ENCODE assay signal across 14 mouse cellular contexts in genomic region chr13:54855333-54856238, GRCm38 (mm10).
DNase-seq lines count a peak whose midpoint lies in the region; ATAC-seq and TF ChIP-seq lines count a peak whose summit lies in the region.
"Had no signal": no experiment of that assay in that cellular context is flagged by ENCODE, and none has a peak within 500 bp of the region (broad histone marks: within the 10 kb centered on the region; RNA-seq: fewer than 3 reads in every experiment).

No protein-coding gene starts in this region.

- no peak overlapping the region for H3K9ac ChIP-seq in hindbrain, postnatal 0 days (replicated peaks; ENCODE audit: low read length)
- H3K9ac ChIP-seq: limb, embryonic 12.5 days; liver, postnatal 0 days; midbrain, embryonic 12.5 days had no signal

- DNase-seq in cerebellum, adult 11-12 months = no peak
- DNase-seq in hindbrain, postnatal 0 days (ENCODE audit: low spot score) = peak; percentile 80
- no peak for DNase-seq in hindbrain, embryonic 10.5 days (ENCODE audit: low spot score)
- DNase-seq in MN1 (ENCODE audit: low spot score) = peak; percentile 40
- peak; percentile 73 to 77 for DNase-seq in cerebellum, postnatal 14 days
- no peak for DNase-seq in thymus, postnatal 0 days (ENCODE audit: low spot score)
- no peak for DNase-seq in kidney, postnatal 10 days
- DNase-seq: adrenal gland, postnatal 36 days; gastrocnemius, postnatal 14 days; kidney, adult 8-10 months; liver, postnatal 0 days had no signal

- no peaks in the 10 kb centered on the region for H3K27me3 ChIP-seq in hindbrain, postnatal 0 days (ENCODE audit: insufficient read depth, low read length)
- peaks cover 31% of the 10 kb centered on the region for H3K27me3 ChIP-seq in hindbrain, embryonic 10.5 days (ENCODE audit: insufficient read depth, poor library complexity, severe bottlenecking)
- H3K27me3 ChIP-seq: limb, embryonic 12.5 days had no signal

- H3K36me3 ChIP-seq in hindbrain, postnatal 0 days (ENCODE audit: insufficient read depth, low read length) = no peaks in the 10 kb centered on the region
- H3K36me3 ChIP-seq in hindbrain, embryonic 10.5 days = no peaks in the 10 kb centered on the region
- H3K36me3 ChIP-seq: limb, embryonic 12.5 days; midbrain, embryonic 12.5 days had no signal

- TF ChIP-seq CTCF in hindbrain, postnatal 0 days (IDR thresholded peaks at IDR 0.05; ENCODE audit: low read depth) = no peak

- peak overlapping the region; percentile 60; the same call in 1 of the 2 replicates for H3K27ac ChIP-seq in hindbrain, postnatal 0 days
- no peak overlapping the region for H3K27ac ChIP-seq in hindbrain, embryonic 10.5 days
- H3K27ac ChIP-seq: limb, embryonic 12.5 days; midbrain, embryonic 12.5 days had no signal

- peak; percentile 59; the same call in 1 of the 2 replicates for ATAC-seq in cerebellum, adult (ENCODE audit: insufficient number of reproducible peaks, low FRiP score, low TSS enrichment)
- peak; percentile 81 for ATAC-seq in hindbrain, postnatal 0 days
- ATAC-seq: liver, postnatal 0 days had no signal

- H3K4me2 ChIP-seq in hindbrain, postnatal 0 days (ENCODE audit: low read depth, low read length) = 0 out of 2 replicates have a peak overlapping the region, but pooled peaks have one; percentile 3
- H3K4me2 ChIP-seq: limb, embryonic 12.5 days; midbrain, embryonic 12.5 days had no signal

- H3K9me3 ChIP-seq in hindbrain, postnatal 0 days (ENCODE audit: low read length) = no peaks in the 10 kb centered on the region
- H3K9me3 ChIP-seq in hindbrain, embryonic 10.5 days = no peaks in the 10 kb centered on the region
- H3K9me3 ChIP-seq: limb, embryonic 12.5 days; midbrain, embryonic 12.5 days had no signal

- whole genome bisulfite sequencing in hindbrain, postnatal 0 days = 19% methylated on average over 14 of the region's 14 CpGs
- 43% methylated on average over 14 of the region's 14 CpGs for WGBS in hindbrain, embryonic 10.5 days

- H3K4me3 ChIP-seq in hindbrain, postnatal 0 days (ENCODE audit: low read length) = no peak overlapping the region
- no peak overlapping the region for H3K4me3 ChIP-seq in hindbrain, embryonic 10.5 days
- H3K4me3 ChIP-seq: limb, embryonic 12.5 days; midbrain, embryonic 12.5 days had no signal

- H3K4me1 ChIP-seq in hindbrain, postnatal 0 days (ENCODE audit: insufficient read depth, low read length) = peaks cover 21% of the 10 kb centered on the region
- H3K4me1 ChIP-seq in hindbrain, embryonic 10.5 days (replicated peaks) = peaks cover 18% of the 10 kb centered on the region
- H3K4me1 ChIP-seq: limb, embryonic 12.5 days had no signal

Comparison
In these comparisons a context has a peak if more than half of its experiments do, and no peak if none do; other contexts are left out.
1. DNase-seq: peak in hindbrain, postnatal 0 days (single experiment), MN1 (single experiment) and cerebellum, postnatal 14 days (2 of 2); none in cerebellum, adult 11-12 months (single experiment), hindbrain, embryonic 10.5 days (single experiment), thymus, postnatal 0 days (single experiment) and kidney, postnatal 10 days (single experiment).